Mouse (Mus musculus) thymus, postnatal 0 days (tissue): ENCODE results near the gene Sh3d19. TPM values are rescaled to one million over a fixed set of nuclear protein-coding genes. Genes with fewer than 3 reads are reported as not detected.

Experiments
- DNase-seq: peaks from one replicate; pipeline ENCODE4 v3.0.0-alpha.2; 2015; ENCODE audit warnings: low spot score
- polyA plus RNA-seq: library from polyadenylated mRNA; unstranded; fragments of >200 nt; fragmentation: Nextera tagmentation; extraction: Ambion mirVana; gene quantifications from 2 replicates; pipeline ENCODE4 v1.2.1, GENCODE M21; 2015

The Sh3d19 gene
- polyA plus RNA-seq, 1 experiment from 2014 or later: 3.5 TPM

DNA sequence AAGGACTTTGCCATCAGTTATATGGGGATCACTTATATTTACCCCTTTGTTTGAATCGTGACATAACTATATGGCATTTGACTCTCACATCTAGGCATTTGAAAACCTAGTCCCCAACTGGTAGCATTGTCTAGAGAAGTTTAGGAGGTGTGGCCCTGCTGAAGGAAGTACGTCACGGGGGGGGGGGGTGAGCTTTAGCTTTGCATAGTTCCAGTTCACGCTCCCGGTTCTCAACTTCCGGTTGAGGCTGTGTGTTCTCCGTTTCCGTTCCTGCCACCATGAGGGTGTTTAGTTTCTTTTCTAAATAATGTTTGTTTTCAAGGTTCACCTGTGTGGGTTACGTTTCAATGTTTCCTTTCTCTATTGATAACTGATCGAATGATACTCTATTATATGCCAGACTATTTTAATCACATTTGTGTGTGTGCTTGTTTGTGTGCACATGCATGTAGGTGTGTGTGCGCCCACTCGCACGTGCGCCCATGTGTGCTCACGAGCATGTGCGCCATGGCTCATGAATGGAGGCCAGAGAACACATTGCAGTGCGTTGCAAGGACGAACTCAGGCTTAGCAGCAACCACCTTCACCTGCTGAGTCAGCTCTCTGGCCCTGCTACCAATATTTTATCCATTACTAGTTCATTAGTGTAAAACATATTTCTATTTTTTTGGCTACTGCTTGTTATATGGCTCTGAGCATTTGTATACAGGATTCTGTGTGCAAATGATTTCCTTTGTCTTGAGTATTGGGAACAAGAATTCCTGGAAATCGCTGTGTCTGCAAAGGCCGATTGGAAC is 54.6 kb downstream of the Sh3d19 start:
- DNase-seq: no peak

DNA sequence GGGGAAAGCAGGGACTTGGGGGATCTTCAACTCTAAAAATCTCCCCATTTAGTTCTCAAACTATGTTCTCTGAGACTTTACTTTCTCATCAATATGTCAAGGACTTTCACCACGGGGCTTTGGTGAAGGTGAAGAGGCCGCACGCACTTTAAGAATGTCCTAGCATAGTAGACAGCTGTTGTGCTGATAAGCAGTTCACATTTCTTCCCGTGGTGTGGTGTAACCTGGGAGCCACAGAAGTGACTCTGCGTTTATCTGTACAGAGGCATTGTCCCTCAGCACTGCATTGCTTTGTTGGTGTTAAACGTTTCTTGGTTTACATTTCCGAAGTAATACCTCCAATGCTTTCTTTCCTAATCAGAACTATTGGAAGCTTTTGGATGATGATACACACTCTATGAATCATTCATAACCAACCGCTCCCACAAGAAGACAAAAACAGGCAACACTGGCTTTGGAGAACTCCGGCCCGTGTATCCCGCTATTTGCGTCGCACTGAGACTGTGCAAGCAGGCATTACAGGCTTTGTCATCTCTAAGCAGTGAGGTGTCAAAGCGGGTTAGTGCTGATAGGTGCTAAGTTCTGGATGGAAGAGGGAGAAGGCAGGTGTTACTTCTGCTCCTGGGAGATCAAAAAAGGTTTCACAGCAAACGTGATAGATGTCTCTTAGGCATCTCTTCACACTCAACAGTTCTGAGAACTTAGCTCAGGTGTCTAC is 57.9 kb downstream of the Sh3d19 start:
- no peak for DNase-seq

DNA sequence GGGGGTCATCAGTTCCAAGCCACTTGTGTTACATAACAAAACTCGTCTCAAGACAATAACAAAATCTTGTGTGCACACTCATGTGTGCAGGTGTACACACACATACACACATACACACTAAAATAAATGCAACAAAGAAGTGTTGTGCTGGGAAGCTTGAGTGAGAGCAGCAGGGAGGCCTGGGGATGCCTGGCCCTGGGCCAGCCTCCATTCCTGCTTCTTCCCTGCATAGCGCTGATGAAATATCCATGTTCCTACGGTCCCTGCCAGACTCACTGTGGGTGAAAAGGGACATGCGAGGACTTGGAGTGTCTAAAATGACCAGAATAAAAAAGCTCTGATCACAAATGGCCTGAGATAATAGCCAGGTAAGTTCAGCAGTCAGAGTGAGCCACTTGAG is 59.7 kb downstream of the Sh3d19 start:
- DNase-seq: no peak

DNA sequence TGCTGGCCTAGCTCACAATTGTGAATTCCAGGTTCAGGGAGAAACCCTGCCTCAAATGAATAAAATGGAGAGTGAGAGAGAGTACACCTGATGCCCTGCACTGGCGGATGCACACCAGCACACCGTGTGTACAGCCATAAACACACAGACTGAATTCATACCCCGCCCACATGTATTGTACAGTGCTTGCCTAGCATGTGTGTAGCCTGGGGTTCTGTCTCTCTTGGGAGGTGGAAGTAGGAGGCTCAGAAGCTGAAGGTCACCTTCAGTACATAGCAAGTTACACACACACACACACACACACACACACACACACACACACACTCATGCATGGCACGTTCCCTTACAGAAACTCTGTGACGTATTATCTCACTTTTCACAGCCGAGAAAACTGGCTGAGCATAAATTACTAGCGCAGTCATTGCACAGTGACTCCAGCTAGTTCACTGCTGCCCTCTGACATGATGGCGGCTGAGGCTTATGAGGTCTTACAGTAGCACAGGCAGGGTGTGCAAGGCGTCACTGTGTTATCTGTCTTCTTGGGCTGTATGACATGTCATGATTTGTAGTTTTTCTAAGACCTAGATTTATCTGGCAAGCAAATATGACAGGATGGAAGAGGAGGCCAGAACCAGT is 62.7 kb downstream of the Sh3d19 start:
- DNase-seq: no peak

DNA sequence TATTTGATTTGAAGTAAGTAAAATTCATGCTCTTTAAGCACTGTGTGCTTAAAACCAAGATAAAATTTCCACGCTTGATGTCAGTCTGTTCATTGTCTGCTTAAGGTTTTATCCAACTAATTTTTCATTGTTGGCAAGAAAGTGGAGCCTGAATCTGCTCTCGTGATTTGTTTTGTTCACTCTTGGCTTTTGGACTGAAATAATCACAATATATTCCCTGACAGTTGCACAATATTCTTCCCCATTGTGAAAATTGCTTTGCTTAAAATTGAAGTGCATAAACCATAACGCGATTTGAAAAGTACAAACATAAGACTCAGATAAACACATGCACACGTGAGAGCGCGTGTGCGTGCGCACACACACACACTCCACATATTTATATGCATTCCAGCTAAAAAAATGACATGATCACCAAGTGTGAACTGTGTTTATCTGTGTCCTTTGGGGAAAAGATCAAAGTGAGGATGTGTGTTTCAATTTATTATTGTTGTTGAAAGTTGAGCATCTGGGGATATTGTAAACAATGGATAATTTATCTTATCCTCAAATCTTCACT is 67.1 kb downstream of the Sh3d19 start:
- no peak for DNase-seq

DNA sequence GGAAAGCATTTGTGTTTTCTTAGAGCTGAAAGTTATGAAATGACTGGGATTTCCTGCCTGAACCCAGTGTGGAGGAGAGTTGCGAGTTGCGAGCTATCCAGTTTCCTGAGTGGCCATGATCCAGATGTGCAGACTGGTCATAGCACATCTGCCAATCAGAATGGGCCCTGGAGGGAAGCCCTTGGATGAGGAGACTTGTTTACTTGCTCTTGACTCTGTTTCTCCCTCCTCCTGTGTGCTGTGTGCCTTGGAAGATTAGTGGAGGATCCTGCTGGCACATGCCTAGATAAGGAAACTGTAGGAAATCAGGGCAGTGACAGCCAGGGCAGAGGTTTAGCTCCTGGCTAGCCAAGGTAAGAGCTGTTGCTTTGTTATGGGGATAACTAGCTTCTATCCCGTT is 67.7 kb downstream of the Sh3d19 start:
- DNase-seq: no peak

DNA sequence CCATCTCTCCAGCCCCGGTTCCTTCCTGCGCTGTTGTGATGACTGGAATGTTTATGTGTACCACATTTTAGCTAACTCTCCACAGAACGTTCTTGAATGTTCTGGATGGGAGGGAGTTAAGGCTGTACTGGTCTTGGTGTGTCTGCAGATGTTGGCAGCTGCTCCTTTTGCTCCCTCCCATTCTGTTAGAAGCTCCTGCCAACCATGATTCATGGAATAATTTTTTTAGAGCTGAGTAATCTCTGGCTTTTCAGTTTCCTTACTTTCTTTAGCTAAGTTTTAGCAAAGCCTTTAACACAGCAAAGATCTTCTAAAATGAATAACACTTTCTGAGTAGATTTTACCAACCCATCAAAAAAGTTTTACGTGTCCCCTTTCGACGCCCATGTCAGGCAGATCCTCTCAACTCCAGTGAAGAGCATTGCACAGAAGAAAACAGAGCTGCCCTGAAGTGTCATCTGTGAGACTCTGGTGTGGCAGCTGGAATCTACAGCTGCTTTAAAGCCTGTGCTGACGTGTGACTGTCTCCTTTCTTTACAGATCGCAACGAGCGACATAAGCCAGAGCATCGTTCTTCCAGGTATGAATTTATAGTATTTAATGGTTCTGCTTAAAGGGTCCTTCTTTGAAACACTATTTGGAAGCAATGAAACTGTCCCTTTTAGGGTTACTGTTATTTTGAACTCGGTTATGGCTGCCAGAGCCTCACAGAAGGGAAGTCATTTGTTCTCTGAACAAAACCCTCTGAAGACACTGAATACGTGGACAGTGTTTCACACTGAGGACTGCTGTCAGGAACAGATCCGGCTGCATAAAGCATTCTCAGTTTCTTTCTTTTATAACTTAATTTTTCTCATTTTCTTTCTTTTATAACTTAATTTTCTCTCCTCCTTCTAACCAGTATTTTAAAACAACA is 69.6 kb downstream of the Sh3d19 start:
- no peak for DNase-seq

DNA sequence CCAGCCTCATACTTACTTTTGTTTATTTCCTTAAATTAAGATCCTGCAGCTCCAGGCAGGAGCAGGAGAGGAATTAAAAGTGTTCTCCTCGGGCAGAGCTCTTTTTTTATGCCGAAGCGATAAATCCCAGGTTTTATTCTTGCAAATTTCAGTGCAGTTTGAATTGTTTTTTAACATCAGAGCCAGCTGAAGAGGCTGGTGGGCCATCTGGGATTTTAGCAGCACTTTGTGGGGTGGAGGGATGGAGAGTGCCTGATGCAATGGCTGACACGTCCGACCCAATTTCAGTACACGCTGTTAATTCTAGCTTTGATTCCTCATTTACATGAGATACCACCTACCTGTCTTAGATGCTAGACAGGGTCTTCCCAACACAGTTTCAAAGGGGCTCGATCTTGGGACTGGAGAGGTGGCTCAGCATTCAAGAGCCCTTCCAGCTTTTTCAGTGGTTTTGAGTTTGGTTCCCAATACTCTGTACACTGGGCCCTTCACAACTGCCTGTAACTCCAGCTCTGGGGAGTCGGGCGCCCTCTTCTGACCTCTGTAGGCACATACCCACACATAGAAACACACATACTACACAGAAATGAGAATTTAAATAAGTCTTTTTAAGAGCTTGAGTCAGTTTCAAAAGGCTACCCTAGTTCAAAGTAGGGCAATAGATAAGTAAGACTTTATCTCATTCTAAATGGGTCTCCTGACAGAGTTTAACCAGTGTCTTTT is 76.9 kb downstream of the Sh3d19 start:
- no peak for DNase-seq

DNA sequence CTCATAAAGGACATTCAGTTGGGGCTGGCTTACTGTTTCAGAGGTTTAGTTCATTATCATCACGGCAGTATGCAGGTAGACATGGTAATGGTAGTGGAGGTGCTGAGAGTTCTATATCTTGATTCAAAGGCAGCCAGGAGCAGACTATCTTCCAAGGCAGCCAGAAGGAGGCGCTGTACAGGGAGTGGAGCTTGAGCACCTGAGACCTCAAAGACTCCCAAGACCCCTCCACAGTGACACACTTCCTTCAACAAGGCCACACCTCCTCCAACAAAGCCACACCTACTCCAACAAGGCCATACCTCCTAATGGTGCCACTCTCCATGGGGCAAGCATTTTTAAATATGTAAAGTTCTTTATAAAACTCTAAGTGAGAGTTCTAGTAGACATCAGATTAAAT is 78.1 kb downstream of the Sh3d19 start:
- no peak for DNase-seq

DNA sequence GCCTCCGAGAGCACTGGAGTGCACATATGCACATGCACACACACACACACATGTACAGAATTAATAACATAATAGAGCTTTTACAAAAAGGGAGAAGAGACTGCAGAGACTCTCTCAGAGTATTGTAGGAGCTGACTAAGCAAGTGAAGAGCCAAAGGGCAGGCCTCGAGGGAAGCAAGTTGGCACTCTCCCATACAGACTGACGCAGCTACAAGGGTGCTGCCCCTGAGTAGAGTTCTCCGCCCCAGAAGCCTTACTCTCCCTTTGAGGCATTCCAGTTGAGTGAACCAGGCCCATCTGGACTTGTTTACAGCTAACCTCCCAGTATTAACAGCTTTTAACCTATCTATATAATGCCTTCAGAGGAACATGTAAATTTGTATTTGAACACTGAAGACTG is 85.8 kb downstream of the Sh3d19 start:
- no peak for DNase-seq

DNA sequence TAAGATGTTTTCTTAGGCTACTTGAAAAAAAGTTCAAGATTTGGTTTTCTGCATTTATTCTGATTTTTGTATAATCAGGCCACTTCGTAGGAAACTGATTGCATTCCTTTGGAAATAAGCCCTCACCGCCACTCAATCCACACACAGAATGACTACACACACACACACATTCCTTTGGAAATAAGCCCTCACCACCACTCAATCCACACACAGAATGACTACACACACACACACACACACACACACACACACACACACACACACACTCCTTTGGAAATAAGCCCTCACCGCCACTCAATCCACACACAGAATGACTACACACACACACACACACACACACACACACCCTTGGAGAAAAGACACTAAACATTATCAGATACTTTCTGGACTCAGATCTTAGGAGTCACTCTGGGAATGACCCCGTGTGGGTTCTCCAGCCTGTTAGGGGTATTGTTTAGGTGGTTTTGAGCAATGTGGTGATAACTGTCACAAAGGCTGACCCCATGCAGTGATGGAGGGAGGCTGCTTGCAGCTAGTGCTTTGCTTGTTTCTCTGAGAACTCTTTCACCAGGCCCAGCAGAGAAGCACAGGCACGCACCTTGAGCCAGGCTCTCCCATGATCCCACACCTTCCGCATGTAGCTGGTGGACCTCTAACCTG is 86.7 kb downstream of the Sh3d19 start:
- DNase-seq: no peak

DNA sequence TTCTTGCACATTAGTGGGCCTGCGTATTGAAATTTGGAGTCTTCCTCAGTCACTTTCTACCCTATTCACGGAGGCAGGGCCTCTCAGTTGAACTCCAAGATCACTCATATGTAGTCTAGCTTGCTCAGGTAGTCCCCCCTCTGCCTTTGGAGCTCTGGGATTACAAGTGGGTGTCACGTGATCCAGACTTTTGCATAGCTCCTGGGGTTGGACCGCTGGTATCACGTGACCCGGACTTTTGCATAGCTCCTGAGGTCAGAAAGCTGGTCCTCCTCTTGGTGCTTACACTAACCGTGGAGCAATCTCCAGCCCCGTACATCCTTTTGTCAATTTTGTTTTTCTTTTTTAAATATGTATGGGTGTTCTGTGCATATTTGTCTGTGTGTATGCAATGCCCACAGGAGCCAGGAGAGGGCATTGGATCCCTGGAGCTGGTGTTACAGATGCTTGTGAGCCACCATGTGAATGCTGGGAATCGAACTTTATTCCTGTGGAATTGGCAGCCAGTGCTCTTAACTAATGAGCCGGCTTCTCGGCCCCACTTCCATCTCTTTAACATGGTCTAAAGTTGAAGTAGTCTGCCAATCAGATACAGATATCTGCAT is 98.8 kb downstream of the Sh3d19 start:
- DNase-seq: no peak

DNA sequence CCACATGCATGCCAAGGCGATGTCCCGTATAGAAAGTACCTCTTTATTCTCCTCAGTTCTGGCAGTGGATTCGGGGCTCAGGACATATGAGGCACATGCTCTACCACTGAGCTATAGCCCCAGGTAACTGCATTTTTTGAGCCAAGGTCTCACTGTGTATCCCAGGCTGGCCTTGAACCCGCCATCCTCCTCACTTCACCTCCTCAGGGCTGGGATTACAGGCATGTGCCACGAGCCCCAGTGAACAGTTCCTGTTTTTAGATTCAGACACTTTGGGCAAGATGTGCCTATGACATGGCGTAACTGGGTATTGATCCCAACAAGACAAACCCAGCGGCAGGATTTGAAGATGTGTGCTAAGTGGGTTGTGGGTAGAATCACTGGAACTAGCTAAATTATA is 99.9 kb downstream of the Sh3d19 start:
- no peak for DNase-seq

DNA sequence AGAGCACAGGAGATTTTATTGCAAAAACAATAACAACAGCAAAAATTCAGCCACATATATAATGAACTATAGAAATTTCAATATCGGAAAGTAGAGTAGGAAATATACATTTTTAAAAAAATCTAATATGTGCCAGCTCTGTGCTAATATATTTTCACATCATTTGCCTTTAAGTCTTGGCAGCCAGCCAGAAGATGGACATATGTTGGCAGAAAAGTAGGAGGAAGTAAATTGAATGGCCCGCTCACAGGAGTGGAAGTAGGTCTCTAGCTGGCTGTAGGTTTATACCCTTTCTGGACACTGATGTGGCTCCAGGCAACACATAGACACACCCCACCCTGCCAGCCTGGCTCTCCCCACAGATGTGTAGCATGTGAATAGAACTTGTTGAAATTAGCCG is 101.2 kb downstream of the Sh3d19 start:
- DNase-seq: no peak

DNA sequence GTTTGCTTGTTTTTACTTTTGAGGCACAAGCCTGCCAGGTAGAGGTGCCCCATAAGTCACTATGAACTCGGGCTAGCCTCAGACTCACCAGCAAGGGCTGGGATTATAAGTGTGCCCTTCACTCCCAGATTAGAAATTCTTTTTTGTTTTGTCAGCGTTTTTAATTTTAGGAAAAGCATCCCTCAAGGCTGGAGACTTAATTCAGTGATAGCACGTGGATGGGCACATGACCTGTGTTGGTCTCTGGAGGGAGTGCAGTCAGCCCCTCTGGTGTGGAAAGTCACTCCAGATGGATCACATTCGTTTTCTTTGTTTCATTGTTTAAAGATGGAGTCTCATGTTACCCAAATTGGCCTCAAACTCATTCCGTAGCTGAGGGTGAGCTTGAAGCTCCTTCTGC is 102.0 kb downstream of the Sh3d19 start:
- DNase-seq: no peak

DNA sequence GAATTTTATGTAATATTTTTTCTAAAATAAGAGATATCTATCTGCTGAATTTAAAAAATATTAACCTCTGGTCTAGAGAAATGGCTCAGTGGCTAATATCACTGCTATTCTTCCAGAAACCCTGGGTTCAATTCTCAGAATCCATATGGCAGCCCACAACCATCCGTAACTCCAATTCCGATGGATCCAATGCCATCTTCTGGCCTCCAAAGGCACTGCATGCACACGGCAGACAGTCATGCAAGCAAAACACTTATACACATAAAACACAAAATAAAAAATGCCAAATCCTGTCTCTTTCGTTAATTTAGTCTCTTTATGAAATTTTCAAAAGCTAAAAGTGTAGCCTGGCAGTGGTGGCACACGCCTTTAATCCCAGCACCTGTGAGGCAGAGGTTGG is 104.7 kb downstream of the Sh3d19 start:
- DNase-seq: no peak

DNA sequence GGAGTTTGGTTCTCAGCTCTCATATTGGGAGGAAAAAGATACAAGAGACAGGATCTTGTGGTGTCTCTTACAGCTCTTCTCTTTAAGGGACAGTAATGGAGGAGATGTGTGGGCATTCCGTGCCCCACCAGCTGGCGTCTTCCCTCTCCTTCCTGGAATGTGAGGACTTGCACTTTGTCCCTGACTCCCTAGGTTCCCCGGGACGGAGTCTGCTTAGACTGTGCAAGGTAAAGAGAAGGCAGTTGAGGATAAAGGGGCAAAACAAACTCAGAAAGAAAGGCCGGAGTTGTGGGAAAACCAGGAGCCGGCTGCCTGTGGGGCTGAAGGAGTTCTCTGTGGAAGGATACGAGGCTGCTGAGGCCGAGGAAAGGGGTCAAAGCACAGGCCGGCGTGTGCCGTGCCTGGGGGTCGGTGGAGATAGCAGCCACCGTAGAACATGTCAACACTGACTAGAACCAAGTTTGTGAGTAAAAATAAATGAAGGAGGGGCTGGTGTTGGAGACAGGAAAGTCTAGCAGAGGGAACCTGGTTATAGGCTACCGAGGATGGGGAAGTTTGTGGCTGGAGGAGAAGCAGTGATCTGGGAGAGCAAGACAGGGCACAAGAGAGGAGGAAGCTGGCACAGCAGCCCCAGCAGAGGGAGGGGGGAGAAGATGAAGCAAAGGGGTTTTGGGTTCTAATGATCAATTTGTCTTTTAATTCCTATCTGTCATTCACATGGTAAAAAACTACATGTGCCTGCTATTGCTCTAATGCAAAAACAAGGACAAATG is 105.8 kb downstream of the Sh3d19 start:
- no peak for DNase-seq

DNA sequence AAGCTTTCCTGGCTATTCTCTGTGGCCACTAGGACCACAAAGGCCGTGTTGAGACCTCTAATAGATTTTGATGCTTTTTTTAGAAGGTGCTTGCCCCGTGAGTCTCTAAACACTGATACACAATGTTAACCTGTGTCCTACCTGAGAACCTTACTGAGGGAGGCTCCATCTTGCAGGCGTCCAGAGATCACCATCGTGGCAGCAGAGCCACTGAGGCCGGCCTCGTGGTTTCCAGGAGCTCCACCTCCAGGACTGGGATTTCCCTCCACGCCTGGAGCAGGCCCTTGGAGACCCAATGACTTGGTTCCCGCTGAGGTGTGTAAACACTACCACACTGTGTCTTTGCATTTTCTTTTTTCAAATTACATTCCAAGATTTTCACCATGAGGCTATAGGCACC is 112.1 kb downstream of the Sh3d19 start:
- no peak for DNase-seq

DNA sequence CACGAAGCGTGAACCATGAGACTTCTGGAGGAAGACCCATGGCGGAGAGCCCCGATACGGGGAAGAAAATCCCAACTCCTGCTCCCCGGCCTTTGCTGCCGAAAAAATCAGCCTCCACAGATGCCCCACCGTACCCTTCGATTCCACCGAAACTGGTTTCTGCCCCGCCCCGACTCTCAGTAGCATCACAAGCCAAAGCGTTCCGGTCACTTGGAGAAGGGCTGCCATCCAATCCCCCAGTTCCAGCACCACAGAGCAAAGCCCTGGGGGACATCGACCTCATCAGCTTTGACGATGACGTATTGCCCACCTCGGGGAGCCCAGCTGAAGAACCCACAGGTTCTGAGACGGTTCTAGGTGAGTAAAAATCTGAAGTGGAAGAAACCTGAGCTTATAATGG is 114.1 kb downstream of the Sh3d19 start:
- no peak for DNase-seq
